Mouse (Mus musculus) kidney, adult 2 months (tissue): ENCODE measurements around the gene Dab1.

Source experiments
- CTCF ChIP-seq: fragments of 200-500 bp; conservative IDR thresholded peaks from 2 replicates; pipeline ENCODE4 v1.5.1; 2011; ENCODE audit warnings: low read depth, mild to moderate bottlenecking, control low read depth, low read length, moderate library complexity, mixed read lengths; ENCODE audit not compliant: insufficient read depth, insufficient read length
- POLR2A ChIP-seq: fragments of 200-500 bp; IDR thresholded peaks from one replicate; pipeline ENCODE4 v1.6.1; 2011; ENCODE audit warnings: low read depth, low read length, control low read depth

DNA sequence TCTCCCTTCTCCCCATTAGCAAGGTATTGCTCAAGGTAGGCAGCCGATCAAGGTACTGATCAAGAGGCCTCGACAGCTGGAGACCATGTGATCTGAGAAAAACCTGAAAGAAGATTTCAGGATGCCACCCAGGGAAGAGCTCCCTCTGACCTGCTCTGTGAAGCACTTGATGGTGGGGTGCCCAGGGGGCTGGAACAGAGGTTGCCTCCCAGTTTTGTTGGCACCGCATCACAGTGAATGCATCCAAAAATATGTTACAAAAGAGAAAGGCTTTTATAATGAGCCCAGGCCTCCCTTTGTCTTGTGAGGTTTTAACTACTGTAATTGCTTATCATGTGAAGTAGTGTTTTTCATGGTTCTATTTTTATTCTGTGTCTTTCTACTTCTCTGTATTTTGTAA, 1054.2 kb downstream of the Dab1 start:
- TF ChIP-seq CTCF (no peak), POLR2A (no peak)
